In genomic region chr12:90740468-90740867, GRCm38 (mm10) we compare ENCODE assay signal across 9 mouse cellular contexts. TPM values are rescaled to one million over a fixed set of nuclear protein-coding genes. Genes with fewer than 3 reads are reported as not detected.
A peak's percentile ranks its signal among the peaks of the same experiment; 100 is the strongest.
DNase-seq lines count a peak whose midpoint lies in the region; ATAC-seq and TF ChIP-seq lines count a peak whose summit lies in the region.
"Had no signal": no experiment of that assay in that cellular context is flagged by ENCODE, and none has a peak within 500 bp of the region (broad histone marks: within the 10 kb centered on the region; RNA-seq: fewer than 3 reads in every experiment).

No protein-coding gene starts in this region.

- no peak for ATAC-seq in liver, embryonic 12.5 days
- no peak for ATAC-seq in intestine, postnatal 0 days
- 0 out of 2 replicates have a peak, but pooled peaks have one; percentile 50 for ATAC-seq in neural tube, embryonic 12.5 days (ENCODE audit: low FRiP score, low read depth)

- H3K36me3 ChIP-seq in liver, adult 2 months (ENCODE audit: control insufficient read depth, insufficient read depth, low read length): no peaks in the 10 kb centered on the region
- no peaks in the 10 kb centered on the region for H3K36me3 ChIP-seq in liver, embryonic 12.5 days
- H3K36me3 ChIP-seq in intestine, postnatal 0 days (ENCODE audit: control insufficient read depth, insufficient read depth): no peaks in the 10 kb centered on the region
- H3K36me3 ChIP-seq in neural tube, embryonic 12.5 days: no peaks in the 10 kb centered on the region

- H3K4me1 ChIP-seq in liver, adult 2 months (ENCODE audit: control insufficient read depth, insufficient read depth, low read length): no peaks in the 10 kb centered on the region
- H3K4me1 ChIP-seq in liver, embryonic 12.5 days: no peaks in the 10 kb centered on the region
- no peaks in the 10 kb centered on the region for H3K4me1 ChIP-seq in intestine, postnatal 0 days (replicated peaks; ENCODE audit: control insufficient read depth, insufficient read depth, low read length)
- no peaks in the 10 kb centered on the region for H3K4me1 ChIP-seq in neural tube, embryonic 12.5 days

- no peaks in the 10 kb centered on the region for H3K79me2 ChIP-seq in liver, adult 2 months (ENCODE audit: control insufficient read depth, insufficient read depth, low read length)

- no peak for TF ChIP-seq POLR2A in liver, adult 2 months (IDR thresholded peaks at IDR 0.05; ENCODE audit: extremely low read depth, insufficient read depth, low read length)

- no peak overlapping the region for H3K4me2 ChIP-seq in liver, embryonic 12.5 days
- H3K4me2 ChIP-seq in intestine, postnatal 0 days (replicated peaks; ENCODE audit: low read depth): no peak overlapping the region
- no peak overlapping the region for H3K4me2 ChIP-seq in neural tube, embryonic 12.5 days (replicated peaks)

- no peak overlapping the region for H3K27ac ChIP-seq in liver, adult 2 months (replicated peaks; ENCODE audit: insufficient read depth, low read depth, low read length)
- H3K27ac ChIP-seq in liver, embryonic 12.5 days: no peak overlapping the region
- H3K27ac ChIP-seq in intestine, postnatal 0 days (ENCODE audit: low read depth, low read length): no peak overlapping the region
- H3K27ac ChIP-seq in neural tube, embryonic 12.5 days: no peak overlapping the region

- 20% methylated on average over 2 of the region's 2 CpGs for WGBS in liver, adult 2 months
- 35% methylated on average over 2 of the region's 2 CpGs for WGBS in liver, embryonic 12.5 days (ENCODE audit: insufficient replicate concordance)
- 28% methylated on average over 2 of the region's 2 CpGs for WGBS in intestine, postnatal 0 days
- WGBS in neural tube, embryonic 12.5 days: 35% methylated on average over 2 of the region's 2 CpGs

- peak; percentile 39; the same call in 1 of the 2 replicates for TF ChIP-seq CTCF in liver, adult 2 months (IDR thresholded peaks at IDR 0.05; ENCODE audit: low read depth, low read length)
- peak; percentile 78 for TF ChIP-seq CTCF in intestine, postnatal 0 days (IDR thresholded peaks at IDR 0.05; ENCODE audit: low read depth)

- DNase-seq in liver, adult 2 months (ENCODE audit: extremely low read depth, low read depth, low spot score): peak; percentile 34
- peak; percentile 82 to 87 for DNase-seq in cerebellum, adult 18-20 months
- DNase-seq in forelimb bud, embryonic 11.5 days (ENCODE audit: low read depth, low spot score): peak; percentile 43
- peak; percentile 70 to 72 for DNase-seq in left cerebral cortex, postnatal 14 days (ENCODE audit: low spot score in 2 of 2)
- peak; percentile 47 for DNase-seq in thymus, postnatal 0 days (ENCODE audit: low spot score)

- H3K4me3 ChIP-seq in liver, adult 2 months (ENCODE audit: insufficient read depth, low read depth, low read length): no peak overlapping the region
- no peak overlapping the region for H3K4me3 ChIP-seq in liver, embryonic 12.5 days
- no peak overlapping the region for H3K4me3 ChIP-seq in intestine, postnatal 0 days (ENCODE audit: low read depth, low read length)
- H3K4me3 ChIP-seq in neural tube, embryonic 12.5 days: no peak overlapping the region
- H3K4me3 ChIP-seq: myocyte had no signal

- H3K27me3 ChIP-seq in liver, adult 2 months (ENCODE audit: control insufficient read depth, insufficient read depth, low read length): no peaks in the 10 kb centered on the region
- H3K27me3 ChIP-seq in liver, embryonic 12.5 days (replicated peaks): no peaks in the 10 kb centered on the region
- no peaks in the 10 kb centered on the region for H3K27me3 ChIP-seq in intestine, postnatal 0 days (replicated peaks; ENCODE audit: control insufficient read depth, insufficient read depth, low read length)
- H3K27me3 ChIP-seq in neural tube, embryonic 12.5 days (replicated peaks): no peaks in the 10 kb centered on the region

- H3K9ac ChIP-seq in liver, adult 2 months (ENCODE audit: low read depth, low read length): no peak overlapping the region
- H3K9ac ChIP-seq in liver, embryonic 12.5 days: no peak overlapping the region
- no peak overlapping the region for H3K9ac ChIP-seq in intestine, postnatal 0 days (ENCODE audit: low read depth, low read length)
- H3K9ac ChIP-seq in neural tube, embryonic 12.5 days: no peak overlapping the region

- intact Hi-C loops in left cerebral cortex, postnatal 14 days (cut with DNase I): no loop called here

- H3K9me3 ChIP-seq in liver, embryonic 12.5 days (replicated peaks): no peaks in the 10 kb centered on the region
- no peaks in the 10 kb centered on the region for H3K9me3 ChIP-seq in intestine, postnatal 0 days (ENCODE audit: control insufficient read depth)
- no peaks in the 10 kb centered on the region for H3K9me3 ChIP-seq in neural tube, embryonic 12.5 days

RNA-seq across cellular contexts. Expression of gene Dio2, which starts 2.2 kb away (rescaled TPM):
- 0.09 TPM in 1 of 2 replicates, not detected in the other for total RNA-seq in liver, adult 2 months (2014; rRNA removed)
- polyA plus RNA-seq in liver, adult 2 months (2012; rRNA removed): not detected in 2 replicates
- polyA plus RNA-seq in liver, embryonic 12.5 days (2016; fragmentation: Nextera tagmentation; extraction: Ambion mirVana): 0.02 and 0.10 TPM in 2 replicates
- 0.05 and 0.07 TPM in 2 replicates for polyA plus RNA-seq in intestine, postnatal 0 days (2015; fragmentation: Nextera tagmentation; extraction: Ambion mirVana)
- 100 to 1,000 TPM in 1 of 2 experiments, 10 to 100 TPM in 1; 86.2 to 121 TPM for total RNA-seq in left cerebral cortex, postnatal 14 days (2021)
- 0.20 and 0.36 TPM in 2 replicates for polyA plus RNA-seq in neural tube, embryonic 12.5 days (2016; fragmentation: Nextera tagmentation; extraction: Ambion mirVana)
- 0.12 and 0.22 TPM in 2 replicates for polyA plus RNA-seq in thymus, postnatal 0 days (2015; fragmentation: Nextera tagmentation; extraction: Ambion mirVana)

Comparison
In these comparisons a context has a peak if more than half of its experiments do, and no peak if none do; other contexts are left out.
1. DNase-seq: peak in every context shown above with its lines; median percentile 84 in cerebellum, adult 18-20 months; 71 in left cerebral cortex, postnatal 14 days; 47 in thymus, postnatal 0 days; 43 in forelimb bud, embryonic 11.5 days; 34 in liver, adult 2 months.